Mouse (Mus musculus): Measurements from ENCODE around the gene Gm20403.
"Not testable (repeated sequence)": the region's sequence is repeated elsewhere in the genome, so short reads cannot be mapped to it uniquely, and the experiment has no call there.

Gm20403 gene

GRCm38 (mm10) chr12:54993246-54994067, 7.1 kb upstream of the Gm20403 start:
- no peak for DNase-seq (ENCODE audit: low read depth, low spot score)

GRCm38 (mm10) chr12:54992814-54993213, 6.5 kb upstream of the Gm20403 start:
- no peak for DNase-seq (ENCODE audit: low read depth, low spot score)

- DNase-seq (ENCODE audit: low read depth, low spot score) = no peak
These were observed 2.1 kb upstream of the Gm20403 start for GRCm38 (mm10) chr12:54988323-54988850.

GRCm38 (mm10) chr12:54987156-54987555, 827 bp upstream of the Gm20403 start:
- DNase-seq (ENCODE audit: low read depth, low spot score) = no peak

- DNase-seq (ENCODE audit: low read depth, low spot score) = peak; percentile 73
These were observed 875 bp downstream of the Gm20403 start for GRCm38 (mm10) chr12:54985257-54986051.

GRCm38 (mm10) chr12:54984701-54985256, 1.6 kb downstream of the Gm20403 start:
- DNase-seq (ENCODE audit: low read depth, low spot score) = peak; percentile 77

GRCm38 (mm10) chr12:54982935-54983715, 3.2 kb downstream of the Gm20403 start:
- DNase-seq (ENCODE audit: low read depth, low spot score) = no peak

GRCm38 (mm10) chr12:54981962-54982361, 4.4 kb downstream of the Gm20403 start:
- no peak for DNase-seq (ENCODE audit: low read depth, low spot score)

- DNase-seq (ENCODE audit: low read depth, low spot score) = no peak
These were observed 5.4 kb downstream of the Gm20403 start for GRCm38 (mm10) chr12:54980939-54981338.

GRCm38 (mm10) chr12:54980532-54980931, 5.8 kb downstream of the Gm20403 start:
- no peak for DNase-seq (ENCODE audit: low read depth, low spot score)

- DNase-seq (ENCODE audit: low read depth, low spot score) = no peak
These were observed 17.3 kb downstream of the Gm20403 start for GRCm38 (mm10) chr12:54969033-54969432.

- DNase-seq (ENCODE audit: low read depth, low spot score) = no peak
These were observed 20.7 kb downstream of the Gm20403 start for GRCm38 (mm10) chr12:54965532-54966160.

GRCm38 (mm10) chr12:54959569-54959968, 26.8 kb downstream of the Gm20403 start:
- DNase-seq (ENCODE audit: low read depth, low spot score) = no peak

GRCm38 (mm10) chr12:54956974-54957373, 29.4 kb downstream of the Gm20403 start:
- no peak for DNase-seq (ENCODE audit: low read depth, low spot score)

- DNase-seq (ENCODE audit: low read depth, low spot score) = no peak
These were observed 29.9 kb downstream of the Gm20403 start for GRCm38 (mm10) chr12:54956457-54956856.

GRCm38 (mm10) chr12:54946116-54946515, 40.2 kb downstream of the Gm20403 start:
- no peak for DNase-seq (ENCODE audit: low read depth, low spot score)

- DNase-seq (ENCODE audit: low read depth, low spot score) = not testable (repeated sequence)
These were observed 43.7 kb downstream of the Gm20403 start for GRCm38 (mm10) chr12:54942586-54943157.

- DNase-seq (ENCODE audit: low read depth, low spot score) = not testable (repeated sequence)
These were observed 48.6 kb downstream of the Gm20403 start for GRCm38 (mm10) chr12:54937581-54938343.
